Mouse (Mus musculus) induced T-regulatory cell, adult 2 months (primary cell): Measurements from ENCODE around the gene Gtpbp10.

Source experiments
- DNase-seq: peaks from one replicate; pipeline ENCODE4 v3.0.0-alpha.2; 2012; ENCODE audit warnings: low read depth

Gtpbp10 gene

GRCm38 (mm10) chr5:5559079-5559740 lies at the start of gene Gtpbp10:
Gene Gtpbp10 (minus strand): TSS chr5:5559538.
- DNase-seq, result peak; percentile 93

GRCm38 (mm10) chr5:5587686-5588085 lies 28.3 kb upstream of the Gtpbp10 start:
- no peak for DNase-seq

- DNase-seq, result peak; percentile 14
Measured at GRCm38 (mm10) chr5:5573749-5574317, 14.5 kb upstream of the Gtpbp10 start, which contains the start of gene Gm8773. Gene Gm8773 (plus strand): TSS chr5:5573799.

GRCm38 (mm10) chr5:5562435-5562834 lies 3.1 kb upstream of the Gtpbp10 start:
- DNase-seq, result no peak

- peak; percentile 16 for DNase-seq
Measured at GRCm38 (mm10) chr5:5561041-5561706, 1.8 kb upstream of the Gtpbp10 start.

GRCm38 (mm10) chr5:5559798-5560197 lies 460 bp upstream of the Gtpbp10 start:
- no peak for DNase-seq

- DNase-seq, result no peak
Measured at GRCm38 (mm10) chr5:5551110-5551509, 8.2 kb downstream of the Gtpbp10 start.

- no peak for DNase-seq
Measured at GRCm38 (mm10) chr5:5540385-5540784, 19.0 kb downstream of the Gtpbp10 start.

GRCm38 (mm10) chr5:5539771-5540170 lies 19.6 kb downstream of the Gtpbp10 start:
- no peak for DNase-seq

GRCm38 (mm10) chr5:5536131-5536530 lies 23.2 kb downstream of the Gtpbp10 start:
- DNase-seq, result no peak

- no peak for DNase-seq
Measured at GRCm38 (mm10) chr5:5533656-5534420, 25.5 kb downstream of the Gtpbp10 start.

- DNase-seq, result no peak
Measured at GRCm38 (mm10) chr5:5515411-5515810, 43.9 kb downstream of the Gtpbp10 start.

GRCm38 (mm10) chr5:5514196-5515076 lies 44.9 kb downstream of the Gtpbp10 start, which contains the start of gene Cldn12:
Gene Cldn12 (minus strand): TSS chr5:5514958.
- peak; percentile 75 for DNase-seq

- no peak for DNase-seq
Measured at GRCm38 (mm10) chr5:5511401-5511800, 47.9 kb downstream of the Gtpbp10 start.

- DNase-seq, result no peak
Measured at GRCm38 (mm10) chr5:5510989-5511388, 48.3 kb downstream of the Gtpbp10 start.

- DNase-seq, result no peak
Measured at GRCm38 (mm10) chr5:5510304-5510887, 48.9 kb downstream of the Gtpbp10 start.

GRCm38 (mm10) chr5:5508231-5508630 lies 51.1 kb downstream of the Gtpbp10 start:
- DNase-seq, result no peak

- peak; percentile 23 for DNase-seq
Measured at GRCm38 (mm10) chr5:5507701-5508225, 51.6 kb downstream of the Gtpbp10 start.

GRCm38 (mm10) chr5:5504456-5504855 lies 54.9 kb downstream of the Gtpbp10 start:
- no peak for DNase-seq

- no peak for DNase-seq
Measured at GRCm38 (mm10) chr5:5503381-5503780, 56.0 kb downstream of the Gtpbp10 start.

- no peak for DNase-seq
Measured at GRCm38 (mm10) chr5:5501583-5501982, 57.8 kb downstream of the Gtpbp10 start.
